Mouse (Mus musculus) lung, postnatal 0 days (tissue): ENCODE measurements around the gene Csrp2. TPM values are rescaled to one million over a fixed set of nuclear protein-coding genes. Genes with fewer than 3 reads are reported as not detected.

Experiments used
- ATAC-seq: fragments of 200-750 bp; cut with Nextera tagmentation; 2 replicates; pipeline ENCODE4 v1.8.0; 2017; ENCODE audit warnings: moderate library complexity
- DNase-seq: peaks from one replicate; pipeline ENCODE4 v3.0.0-alpha.2; 2016; ENCODE audit warnings: low spot score
- H3K27ac ChIP-seq: fragments of 300-500 bp; sonication (generic); 2 replicates; pipeline ENCODE4 v1.5.1; 2014; ENCODE audit warnings: antibody characterized with exemption, mild to moderate bottlenecking, low read length, mixed read lengths
- H3K27me3 ChIP-seq: fragments of 300-500 bp; sonication (generic); replicated peaks from 2 replicates; pipeline ENCODE4 v1.6.1; 2014; ENCODE audit warnings: low read length, mixed read lengths; ENCODE audit not compliant: insufficient read depth
- H3K36me3 ChIP-seq: fragments of 300-500 bp; sonication (generic); 2 replicates; pipeline ENCODE4 v1.6.1; 2014; ENCODE audit warnings: low read length, mixed read lengths; ENCODE audit not compliant: insufficient read depth
- H3K4me1 ChIP-seq: fragments of 300-500 bp; sonication (generic); 2 replicates; pipeline ENCODE4 v1.6.1; 2014; ENCODE audit warnings: antibody characterized with exemption, low read depth, low read length, mixed read lengths; ENCODE audit not compliant: insufficient read depth
- H3K4me2 ChIP-seq: fragments of 300-500 bp; sonication (generic); replicated peaks from 2 replicates; pipeline ENCODE4 v1.6.1; 2014; ENCODE audit warnings: low read depth, mild to moderate bottlenecking, low read length, moderate library complexity, mixed read lengths
- H3K4me3 ChIP-seq: fragments of 300-500 bp; sonication (generic); 2 replicates; pipeline ENCODE4 v1.5.1; 2014; ENCODE audit warnings: low read depth, low read length
- H3K9ac ChIP-seq: fragments of 300-500 bp; sonication (generic); replicated peaks from 2 replicates; pipeline ENCODE4 v1.6.1; 2014; ENCODE audit warnings: low read depth, mild to moderate bottlenecking
- H3K9me3 ChIP-seq: fragments of 300-500 bp; sonication (generic); 2 replicates; pipeline ENCODE4 v1.6.1; 2016; ENCODE audit warnings: low read length, mixed read lengths
- CTCF ChIP-seq: IDR thresholded peaks from 2 replicates; pipeline ENCODE4 v1.5.1; 2016; ENCODE audit warnings: antibody characterized with exemption, mild to moderate bottlenecking
- EP300 ChIP-seq: IDR thresholded peaks from 2 replicates; pipeline ENCODE4 v1.6.1; 2016; ENCODE audit warnings: antibody characterized with exemption, mild to moderate bottlenecking, control low read depth
- WGBS: fragments of 180-500 bp; shearing (Covaris S2); extraction: QIAGEN DNeasy Blood & Tissue Kit; methylation state at CpG from one replicate; pipeline ENCODE4 v1.1.7; 2014; 5-methylcytosine and 5-hydroxymethylcytosine counted together
- polyA plus RNA-seq: library from polyadenylated mRNA; unstranded; fragments of >200 nt; fragmentation: Nextera tagmentation; extraction: Ambion mirVana; gene quantifications from 2 replicates; pipeline ENCODE4 v1.2.1, GENCODE M21; 2015

The Csrp2 gene
- polyA plus RNA-seq, 1 experiment from 2014 or later, result 131 TPM

DNA sequence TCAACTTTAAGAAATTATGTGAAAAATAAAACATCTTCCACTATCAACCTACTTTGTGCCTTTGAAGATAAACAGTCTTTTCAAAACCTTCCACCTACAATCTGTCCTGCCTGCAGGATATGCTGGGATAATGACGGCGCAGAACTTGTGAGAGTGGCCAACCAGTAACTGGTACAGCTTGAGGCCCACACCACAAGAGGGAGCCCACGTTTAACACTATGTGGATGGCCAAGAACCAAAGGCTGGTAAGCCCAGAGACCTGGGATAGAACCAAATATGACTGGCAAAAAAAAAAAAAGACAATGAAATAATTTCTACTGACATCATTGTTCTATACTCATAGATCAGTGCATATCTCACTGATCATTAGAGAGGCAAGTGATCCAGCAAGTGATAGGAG, 54.9 kb downstream of the Csrp2 start:
- H3K36me3 ChIP-seq, result no peaks in the 10 kb centered on the region; the same call in 1 of the 2 replicates
- DNase-seq (peak; percentile 45), ATAC-seq (no peak)
- 46% methylated on average over 3 of the region's 3 CpGs for WGBS
- H3K4me3 ChIP-seq, result no peak overlapping the region
- no peaks in the 10 kb centered on the region for H3K27me3 ChIP-seq
- H3K27ac ChIP-seq, result no peak overlapping the region
- no peak for TF ChIP-seq EP300
- TF ChIP-seq CTCF, result peak; percentile 71
- no peaks in the 10 kb centered on the region for H3K9me3 ChIP-seq
- H3K4me1 ChIP-seq, result no peaks in the 10 kb centered on the region
- no peak overlapping the region for H3K4me2 ChIP-seq
- no peak overlapping the region for H3K9ac ChIP-seq

GRCm38 (mm10) chr10:110974885-110975284, 55.3 kb downstream of the Csrp2 start:
- ATAC-seq, result no peak
- TF ChIP-seq EP300, result no peak
- no peak for TF ChIP-seq CTCF
- Histone ChIP-seq H3K9ac (no peak overlapping the region), H3K27ac (no peak overlapping the region), H3K4me2 (no peak overlapping the region), H3K36me3 (no peaks in the 10 kb centered on the region; the same call in 1 of the 2 replicates), H3K27me3 (no peaks in the 10 kb centered on the region), H3K9me3 (no peaks in the 10 kb centered on the region), H3K4me3 (no peak overlapping the region), H3K4me1 (no peaks in the 10 kb centered on the region)
- WGBS, result 82% methylated on average over 1 of the region's 1 CpGs
- DNase-seq, result no peak

- peak; percentile 43; the same call in 1 of the 2 replicates for ATAC-seq
- no peak overlapping the region for H3K4me2 ChIP-seq
- no peaks in the 10 kb centered on the region for H3K4me1 ChIP-seq
- H3K27ac ChIP-seq, result no peak overlapping the region
- peak; percentile 71 for DNase-seq
- peaks cover 7% of the 10 kb centered on the region; the same call in 1 of the 2 replicates for H3K36me3 ChIP-seq
- 5% methylated on average over 1 of the region's 1 CpGs for WGBS
- TF ChIP-seq CTCF, result peak; percentile 84
- TF ChIP-seq EP300, result no peak
- H3K27me3 ChIP-seq, result no peaks in the 10 kb centered on the region
- no peaks in the 10 kb centered on the region for H3K9me3 ChIP-seq
- H3K9ac ChIP-seq, result no peak overlapping the region
- H3K4me3 ChIP-seq, result no peak overlapping the region
Observed at GRCm38 (mm10) chr10:110976046-110976445, 56.5 kb downstream of the Csrp2 start.

DNA sequence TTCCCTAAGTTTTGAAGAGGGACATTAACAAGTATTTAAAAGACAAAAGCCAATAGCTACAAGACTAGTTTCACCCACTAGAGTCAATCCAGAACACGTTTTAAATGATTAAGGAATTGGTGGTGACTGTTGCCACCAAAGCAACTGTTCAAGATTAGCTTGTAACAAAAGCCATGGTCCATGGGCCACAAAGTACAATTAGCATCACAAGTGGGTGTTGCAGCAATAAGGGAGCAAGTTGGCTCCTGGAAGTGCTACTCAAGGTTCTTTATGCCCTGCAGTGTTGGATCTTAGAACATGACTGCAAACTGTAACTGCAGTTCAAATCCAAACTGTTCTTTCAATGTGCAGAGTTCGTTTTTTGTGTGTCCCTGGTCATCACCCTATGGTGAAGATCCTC, 57.8 kb downstream of the Csrp2 start:
- no peak overlapping the region for H3K4me2 ChIP-seq
- ATAC-seq, result no peak
- H3K36me3 ChIP-seq, result peaks cover 7% of the 10 kb centered on the region; the same call in 1 of the 2 replicates
- no peaks in the 10 kb centered on the region for H3K27me3 ChIP-seq
- DNase-seq, result no peak
- H3K4me3 ChIP-seq, result no peak overlapping the region
- TF ChIP-seq EP300 (no peak), CTCF (no peak)
- H3K9me3 ChIP-seq, result no peaks in the 10 kb centered on the region
- H3K9ac ChIP-seq, result no peak overlapping the region
- H3K27ac ChIP-seq, result no peak overlapping the region
- H3K4me1 ChIP-seq, result no peaks in the 10 kb centered on the region
- WGBS, result 58% methylated on average over 2 of the region's 2 CpGs

DNA sequence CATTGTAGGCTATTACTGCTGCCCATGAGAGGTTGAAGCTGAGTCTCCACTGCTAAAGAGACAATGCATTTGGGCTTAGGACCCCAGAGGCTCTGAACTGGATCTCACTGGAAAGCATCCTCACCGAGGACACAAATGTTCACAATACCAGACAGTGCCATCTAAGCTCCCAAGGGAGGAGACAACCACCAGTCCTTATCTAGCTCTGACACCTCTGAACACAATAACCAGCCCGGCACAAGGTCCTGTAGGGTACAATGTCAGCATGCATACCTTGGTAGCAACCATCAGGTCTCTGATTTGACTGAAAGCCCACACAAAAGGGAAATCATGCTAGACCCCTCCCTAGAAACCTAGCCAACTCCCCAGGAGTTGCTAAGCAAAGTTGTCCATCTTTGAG, 59.8 kb downstream of the Csrp2 start:
- DNase-seq (no peak), ATAC-seq (no peak)

GRCm38 (mm10) chr10:110980441-110980840, 60.9 kb downstream of the Csrp2 start:
- no peak for ATAC-seq
- WGBS, result 93% methylated on average over 6 of the region's 6 CpGs

More for the DNA sequence above, 59.8 kb downstream of the Csrp2 start:
- 72% methylated on average over 2 of the region's 2 CpGs for WGBS
- H3K36me3 ChIP-seq, result 0 out of 2 replicates have a peak, but pooled peaks cover 7% of the 10 kb centered on the region
- no peak overlapping the region for H3K27ac ChIP-seq
- no peak overlapping the region for H3K9ac ChIP-seq
- TF ChIP-seq EP300, result no peak
- TF ChIP-seq CTCF, result no peak
- no peak overlapping the region for H3K4me3 ChIP-seq
- no peaks in the 10 kb centered on the region for H3K9me3 ChIP-seq
- no peaks in the 10 kb centered on the region for H3K4me1 ChIP-seq
- H3K4me2 ChIP-seq, result no peak overlapping the region
- no peaks in the 10 kb centered on the region for H3K27me3 ChIP-seq

DNA sequence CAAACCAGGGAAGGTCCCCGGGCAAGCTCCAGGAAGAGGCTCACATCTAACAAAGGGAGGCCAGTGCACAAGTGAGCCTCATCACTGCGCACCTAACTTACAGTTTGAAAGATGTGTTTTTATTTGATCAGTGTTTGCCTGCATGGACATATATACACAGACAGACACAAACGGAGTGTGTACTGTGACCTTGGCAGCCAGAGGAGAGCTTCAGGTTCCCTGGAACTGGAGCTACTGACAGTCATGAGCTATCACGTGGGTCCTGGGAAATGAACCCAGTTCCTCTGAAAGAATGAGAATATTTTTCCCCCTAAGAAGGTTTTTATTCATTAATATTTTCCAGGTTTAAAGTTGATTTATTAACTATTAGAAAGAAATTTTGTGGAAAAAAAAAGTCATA, 63.2 kb downstream of the Csrp2 start:
- H3K4me3 ChIP-seq, result no peak overlapping the region
- H3K4me1 ChIP-seq, result no peaks in the 10 kb centered on the region
- TF ChIP-seq EP300, result no peak
- no peak for TF ChIP-seq CTCF
- ATAC-seq, result no peak
- DNase-seq, result no peak
- H3K36me3 ChIP-seq, result 0 out of 2 replicates have a peak, but pooled peaks cover 7% of the 10 kb centered on the region
- H3K27ac ChIP-seq, result no peak overlapping the region
- WGBS, result 68% methylated on average over 4 of the region's 4 CpGs
- H3K9me3 ChIP-seq, result no peaks in the 10 kb centered on the region
- H3K4me2 ChIP-seq, result no peak overlapping the region
- H3K27me3 ChIP-seq, result no peaks in the 10 kb centered on the region
- no peak overlapping the region for H3K9ac ChIP-seq

More at GRCm38 (mm10) chr10:110980441-110980840, 60.9 kb downstream of the Csrp2 start:
- no peaks in the 10 kb centered on the region for H3K4me1 ChIP-seq
- H3K36me3 ChIP-seq, result 0 out of 2 replicates have a peak, but pooled peaks cover 7% of the 10 kb centered on the region
- no peaks in the 10 kb centered on the region for H3K9me3 ChIP-seq
- no peak overlapping the region for H3K4me2 ChIP-seq
- TF ChIP-seq CTCF (no peak), EP300 (no peak)
- H3K27ac ChIP-seq, result no peak overlapping the region
- H3K27me3 ChIP-seq, result no peaks in the 10 kb centered on the region
- DNase-seq, result no peak
- H3K4me3 ChIP-seq, result no peak overlapping the region
- H3K9ac ChIP-seq, result no peak overlapping the region
